Mouse (Mus musculus): ENCODE results near the gene Flt1.
"Not testable (repeated sequence)": the region's sequence is repeated elsewhere in the genome, so short reads cannot be mapped to it uniquely, and the experiment has no call there.

The Flt1 gene

GRCm38 (mm10) chr5:147614659-147615058 is 111.2 kb downstream of the Flt1 start:
- no peak for DNase-seq (ENCODE audit: low read depth, low spot score)

- not testable (repeated sequence) for DNase-seq (ENCODE audit: low read depth, low spot score)
Observed at GRCm38 (mm10) chr5:147611348-147611747, 114.5 kb downstream of the Flt1 start.

- no peak for DNase-seq (ENCODE audit: low read depth, low spot score)
Observed at GRCm38 (mm10) chr5:147607256-147607975, 118.4 kb downstream of the Flt1 start.

DNA sequence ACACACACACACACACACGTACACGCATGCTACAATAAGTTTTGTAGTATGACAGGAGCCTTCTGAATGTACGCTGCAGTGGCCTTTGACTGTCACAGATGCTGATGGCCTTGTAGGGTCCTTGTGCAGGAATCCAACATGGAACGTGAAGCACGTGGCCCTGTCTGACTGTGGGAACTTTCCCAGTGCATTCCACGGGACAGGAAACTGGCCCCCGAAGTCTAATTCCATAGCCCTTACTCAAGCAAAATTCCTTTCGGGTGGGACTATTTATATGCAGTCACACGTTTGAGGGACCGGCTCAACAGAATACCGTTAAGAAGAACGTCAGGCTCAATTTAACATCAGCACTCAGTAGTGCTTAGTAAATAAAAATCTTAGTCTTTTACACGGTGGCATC is 119.1 kb downstream of the Flt1 start:
- DNase-seq (ENCODE audit: low read depth, low spot score): no peak

- DNase-seq (ENCODE audit: low read depth, low spot score): no peak
Observed at GRCm38 (mm10) chr5:147601460-147602360, 124.1 kb downstream of the Flt1 start.

DNA sequence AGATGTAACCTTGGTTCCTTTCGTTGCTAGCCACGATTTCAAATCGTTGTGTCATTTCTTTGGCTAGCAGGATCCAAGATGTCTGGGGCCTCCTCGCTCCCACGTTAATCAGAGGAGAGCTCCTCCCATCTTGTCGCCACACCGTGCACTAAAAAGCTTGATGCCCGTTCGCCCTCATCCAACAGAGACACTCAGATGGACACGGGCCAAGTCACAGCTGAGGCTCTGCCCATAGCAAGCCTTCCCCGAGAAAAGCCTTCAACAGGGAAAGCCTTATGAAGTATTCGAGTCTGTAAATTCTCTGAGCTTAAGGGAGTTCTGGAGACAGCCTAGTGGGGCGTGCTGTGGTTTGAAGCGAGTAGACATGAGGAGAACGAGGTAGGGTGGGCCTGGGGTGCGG is 128.0 kb downstream of the Flt1 start:
- no peak for DNase-seq (ENCODE audit: low read depth, low spot score)

DNA sequence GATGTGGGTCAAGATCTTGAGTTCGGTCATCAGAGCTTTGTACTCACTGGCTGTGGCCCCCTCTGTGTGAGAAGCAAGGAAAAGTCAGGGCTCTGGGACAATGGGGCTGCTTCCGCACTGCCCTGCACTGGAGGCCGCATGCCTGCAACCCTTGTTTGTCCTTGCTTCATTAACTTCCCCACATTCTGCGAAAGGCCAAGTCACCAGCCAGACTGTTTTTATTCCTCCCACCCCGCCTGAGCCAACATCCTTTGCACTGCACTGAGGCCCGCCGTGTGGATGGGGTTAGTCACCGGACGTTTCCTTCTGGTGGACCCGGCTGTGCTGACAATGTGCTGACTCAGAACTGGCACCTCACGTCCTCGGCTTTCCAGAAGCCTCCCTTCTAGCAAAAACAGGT is 136.0 kb downstream of the Flt1 start:
- peak; percentile 24 for DNase-seq (ENCODE audit: low read depth, low spot score)

GRCm38 (mm10) chr5:147585070-147585469 is 140.7 kb downstream of the Flt1 start:
- DNase-seq (ENCODE audit: low read depth, low spot score): no peak

GRCm38 (mm10) chr5:147584648-147585047 is 141.2 kb downstream of the Flt1 start:
- DNase-seq (ENCODE audit: low read depth, low spot score): no peak

DNA sequence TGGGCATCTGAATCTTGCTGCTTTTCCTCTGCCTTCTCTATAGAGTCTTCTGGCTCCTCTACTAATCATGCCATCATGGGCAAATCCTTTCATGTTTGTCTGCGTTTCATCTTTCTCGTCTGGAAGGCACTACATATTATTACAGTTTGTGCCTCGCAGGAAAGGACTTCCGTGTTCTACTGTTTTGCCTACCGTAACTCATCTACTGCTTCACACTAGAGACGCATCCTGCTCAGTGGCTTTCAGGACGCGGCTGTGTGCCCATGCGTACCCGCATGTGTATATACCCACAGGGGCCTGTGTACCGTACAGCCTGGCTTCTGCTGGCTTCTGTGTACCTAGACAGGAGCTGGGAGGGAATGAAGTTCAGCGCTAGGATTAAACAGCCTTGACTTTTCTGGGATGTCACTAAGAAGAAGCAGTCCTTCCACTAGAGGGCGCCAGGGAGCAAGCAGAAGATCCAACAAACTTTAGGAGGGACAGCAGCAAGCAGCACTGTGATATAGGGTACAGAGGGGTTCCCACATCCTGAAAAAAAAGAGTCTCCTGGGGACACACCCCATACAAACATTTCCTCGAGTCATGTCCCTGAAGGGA is 142.0 kb downstream of the Flt1 start:
- peak; percentile 85 for DNase-seq (ENCODE audit: low read depth, low spot score)

- no peak for DNase-seq (ENCODE audit: low read depth, low spot score)
Observed at GRCm38 (mm10) chr5:147580181-147580580, 145.6 kb downstream of the Flt1 start.

DNA sequence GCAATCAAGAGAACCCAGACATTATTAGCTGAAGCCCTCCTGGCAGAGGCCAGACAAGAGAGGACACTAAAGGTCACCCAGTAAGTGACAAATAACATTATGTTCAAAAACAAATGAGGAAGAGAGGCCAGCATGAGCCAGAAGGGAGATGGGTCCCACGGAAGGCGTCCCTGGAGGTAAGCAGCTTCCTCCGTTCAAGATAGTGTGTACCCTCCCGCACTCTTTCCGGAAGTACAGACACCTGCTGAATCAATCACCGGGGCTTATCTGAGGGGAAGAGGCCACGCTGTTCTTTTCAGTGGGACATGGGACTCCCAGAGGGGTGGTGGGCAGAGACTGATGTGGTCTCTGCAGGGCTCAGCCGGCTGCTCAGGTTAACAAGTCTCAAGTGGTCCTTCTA is 146.1 kb downstream of the Flt1 start:
- no peak for DNase-seq (ENCODE audit: low read depth, low spot score)

DNA sequence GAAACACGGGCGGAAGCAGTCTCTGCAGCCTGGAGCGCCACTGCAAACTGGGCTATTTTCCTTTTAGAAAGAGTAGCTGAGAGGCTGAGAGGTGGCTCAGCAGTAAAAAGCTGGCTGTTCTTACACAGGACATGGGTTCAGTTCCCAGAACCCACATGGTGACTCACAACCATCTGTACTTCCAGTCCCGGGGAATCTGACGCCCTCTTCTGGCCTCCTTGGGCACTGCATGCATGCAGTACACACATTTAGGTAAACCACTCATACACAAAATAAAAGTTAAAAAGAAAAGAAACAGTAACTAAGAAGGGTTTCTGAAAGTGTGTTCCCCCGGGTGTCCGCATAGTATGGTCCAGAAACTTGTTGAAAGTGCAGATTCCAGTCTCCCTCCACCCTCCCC is 146.7 kb downstream of the Flt1 start:
- peak; percentile 61 for DNase-seq (ENCODE audit: low read depth, low spot score)

DNA sequence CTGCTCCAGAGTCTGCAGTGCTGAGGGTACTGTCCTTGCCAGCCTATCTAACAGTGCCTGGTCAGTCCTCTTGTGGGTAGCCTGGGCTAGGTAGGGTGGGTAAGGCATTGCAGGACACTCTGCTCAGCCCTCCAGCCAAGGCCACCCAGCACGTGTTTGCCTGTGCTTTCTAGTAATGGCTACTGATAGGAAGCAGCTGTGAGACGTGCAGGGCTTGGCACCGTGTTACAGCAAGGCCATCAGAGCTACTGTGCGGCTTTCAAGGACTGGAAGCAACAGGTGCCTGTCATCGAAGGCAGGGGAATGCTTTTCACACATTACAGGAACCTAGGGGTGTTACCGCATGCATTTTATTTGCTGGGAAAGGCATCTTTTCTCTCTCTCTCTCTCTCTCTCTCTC is 148.8 kb downstream of the Flt1 start:
- no peak for DNase-seq (ENCODE audit: low read depth, low spot score)

DNA sequence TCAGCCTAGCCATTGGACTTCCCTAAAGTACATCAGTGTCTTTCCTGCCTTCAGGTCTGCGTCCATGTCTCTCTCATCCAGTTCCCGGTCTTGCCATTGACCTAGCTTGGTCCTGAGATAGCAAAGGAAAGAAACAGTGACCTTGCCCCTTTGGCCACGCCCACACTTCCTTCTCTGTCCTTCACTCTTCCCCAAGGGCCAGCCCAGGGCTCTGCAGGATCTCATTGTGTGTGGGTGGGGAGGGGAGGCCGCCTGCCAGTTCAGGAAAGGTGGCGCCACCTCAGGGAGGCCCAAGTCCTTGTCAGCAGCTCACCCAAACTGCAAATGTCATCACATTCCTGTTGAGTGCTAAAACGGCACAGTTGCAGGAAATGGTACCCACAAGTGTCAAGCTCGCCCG is 151.3 kb downstream of the Flt1 start:
- peak; percentile 54 for DNase-seq (ENCODE audit: low read depth, low spot score)

GRCm38 (mm10) chr5:147573555-147573954 is 152.3 kb downstream of the Flt1 start:
- DNase-seq (ENCODE audit: low read depth, low spot score): no peak

DNA sequence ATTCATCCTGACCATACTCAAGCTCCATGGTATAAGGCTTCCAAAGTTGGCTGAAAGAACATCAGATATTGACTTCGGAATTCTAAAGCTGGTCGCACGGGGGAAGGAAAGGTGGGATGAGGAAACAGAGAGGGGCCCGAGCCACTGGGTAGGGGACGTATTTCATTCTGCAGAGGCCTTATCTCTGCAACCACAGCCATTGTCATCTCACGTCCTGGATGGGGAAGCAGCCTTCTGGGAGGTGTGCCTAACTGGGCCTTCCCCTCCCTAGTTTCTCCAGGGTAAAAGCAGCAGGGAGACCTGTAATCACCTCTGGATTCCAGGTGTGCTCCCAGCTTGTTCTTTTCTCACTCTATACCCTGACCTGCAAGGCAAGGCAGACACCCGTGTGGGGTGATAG is 153.1 kb downstream of the Flt1 start:
- DNase-seq (ENCODE audit: low read depth, low spot score): no peak

DNA sequence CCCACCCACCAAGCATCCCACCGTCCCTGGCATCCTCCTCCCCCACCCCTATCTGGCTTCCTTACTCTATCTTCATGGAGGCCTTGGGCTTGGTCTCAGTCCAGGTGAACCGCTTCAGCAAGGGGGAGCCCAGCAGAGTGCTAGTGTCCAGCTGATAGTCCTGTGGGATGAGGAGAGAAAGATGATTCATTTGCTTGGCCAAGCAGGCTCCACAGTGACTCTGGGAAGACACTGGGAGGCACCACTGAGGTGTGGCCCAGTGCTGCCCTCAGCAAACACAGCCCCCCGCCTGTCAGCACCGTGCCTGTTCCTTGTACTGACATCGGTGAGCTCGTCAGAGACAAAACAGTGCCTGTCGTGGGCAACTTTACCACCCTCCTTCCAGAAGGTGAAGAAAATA is 159.5 kb downstream of the Flt1 start:
- DNase-seq (ENCODE audit: low read depth, low spot score): no peak

- DNase-seq (ENCODE audit: low read depth, low spot score): no peak
Observed at GRCm38 (mm10) chr5:147565444-147565843, 160.4 kb downstream of the Flt1 start.

DNA sequence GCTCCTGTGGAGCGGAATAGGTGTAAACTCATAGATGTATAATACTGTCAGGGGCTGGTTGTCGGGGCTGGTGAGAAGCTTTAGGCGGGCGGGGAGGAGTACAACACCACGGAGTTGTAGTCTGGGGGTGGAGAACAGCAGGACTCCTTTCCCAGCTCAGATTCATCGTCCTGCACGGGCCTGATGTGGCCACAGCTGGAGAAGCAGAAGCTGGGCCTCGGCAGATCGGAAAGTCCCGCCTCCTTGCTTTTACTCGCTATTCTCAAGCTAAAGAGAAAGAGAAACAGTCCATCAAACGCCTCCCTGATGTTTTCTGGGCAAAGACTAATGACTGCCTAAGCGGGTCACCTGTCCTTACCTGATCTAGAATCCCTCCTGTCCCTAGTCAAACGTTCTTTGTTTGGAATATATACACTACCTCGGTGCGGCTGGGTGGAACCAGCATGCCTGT is 161.6 kb downstream of the Flt1 start:
- peak; percentile 32 for DNase-seq (ENCODE audit: low read depth, low spot score)

- DNase-seq (ENCODE audit: low read depth, low spot score): peak; percentile 24
Observed at GRCm38 (mm10) chr5:147563511-147564139, 162.2 kb downstream of the Flt1 start.

DNA sequence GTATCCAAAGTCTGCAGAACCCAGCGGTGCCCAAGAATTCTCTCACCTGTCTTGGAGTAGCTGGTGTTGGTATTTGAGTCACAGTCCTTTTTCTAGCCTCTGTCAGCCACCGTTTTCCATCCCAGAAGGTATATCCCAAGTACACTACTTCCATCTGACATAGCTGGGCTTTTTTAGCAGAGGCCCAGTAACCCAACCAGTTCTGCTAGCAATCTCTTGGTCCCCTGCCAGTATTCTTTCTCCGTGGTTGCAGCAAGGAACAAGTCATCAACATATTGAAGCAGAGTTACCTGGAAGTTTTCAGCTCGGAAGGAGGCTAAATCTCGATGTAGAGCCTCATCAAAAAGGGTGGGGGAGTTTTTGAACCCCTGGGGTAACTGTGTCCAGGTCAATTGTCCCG is 168.2 kb downstream of the Flt1 start:
- not testable (repeated sequence) for DNase-seq (ENCODE audit: low read depth, low spot score)

All from ZHBTc4 (cell line).